Mouse (Mus musculus) erythroblast, embryonic 14.5 days (primary cell): ENCODE results near the gene Lztfl1. TPM values are rescaled to one million over a fixed set of nuclear protein-coding genes. Genes with fewer than 3 reads are reported as not detected.

Experiments used
- H3K27me3 ChIP-seq: 2 replicates; pipeline ENCODE4 v1.6.1; 2012; ENCODE audit warnings: inconsistent platforms; ENCODE audit not compliant: control insufficient read depth
- H3K36me3 ChIP-seq: 2 replicates; pipeline ENCODE4 v1.6.1; 2012; ENCODE audit warnings: mild to moderate bottlenecking, inconsistent platforms; ENCODE audit not compliant: control insufficient read depth
- H3K4me1 ChIP-seq: 2 replicates; pipeline ENCODE4 v1.6.1; 2012; ENCODE audit warnings: inconsistent platforms; ENCODE audit not compliant: control insufficient read depth
- H3K4me3 ChIP-seq: replicated peaks from 2 replicates; pipeline ENCODE3; 2012; ENCODE audit warnings: moderate library complexity, mild to moderate bottlenecking, inconsistent platforms
- H3K9me3 ChIP-seq: 2 replicates; pipeline ENCODE4 v1.6.1; 2012; ENCODE audit warnings: low read length, inconsistent platforms, mixed read lengths; ENCODE audit not compliant: control insufficient read depth
- GATA1 ChIP-seq: IDR thresholded peaks from 2 replicates; pipeline ENCODE4 v1.6.1; 2012; ENCODE audit warnings: low read length, inconsistent platforms, mixed read lengths
- TAL1 ChIP-seq: IDR thresholded peaks from 3 replicates; pipeline ENCODE4 v1.6.1; 2012; ENCODE audit warnings: low read length, inconsistent platforms, mixed read lengths
- polyA plus RNA-seq: library from polyadenylated mRNA; stranded (reverse); fragments of >175 nt; gene quantifications from 2 replicates; pipeline ENCODE4 v1.2.3, GENCODE M21; 2012

The Lztfl1 gene
- polyA plus RNA-seq, 1 experiment = 0.38 TPM

GRCm38 (mm10) chr9:123651369-123651768, 66.1 kb downstream of the Lztfl1 start:
- Histone ChIP-seq H3K4me1 (no peaks in the 10 kb centered on the region), H3K36me3 (peaks cover 25% of the 10 kb centered on the region), H3K9me3 (no peaks in the 10 kb centered on the region), H3K27me3 (no peaks in the 10 kb centered on the region; the same call in none of the 2 replicates), H3K4me3 (no peak overlapping the region)
- TF ChIP-seq TAL1 = no peak
- TF ChIP-seq GATA1 = no peak

DNA sequence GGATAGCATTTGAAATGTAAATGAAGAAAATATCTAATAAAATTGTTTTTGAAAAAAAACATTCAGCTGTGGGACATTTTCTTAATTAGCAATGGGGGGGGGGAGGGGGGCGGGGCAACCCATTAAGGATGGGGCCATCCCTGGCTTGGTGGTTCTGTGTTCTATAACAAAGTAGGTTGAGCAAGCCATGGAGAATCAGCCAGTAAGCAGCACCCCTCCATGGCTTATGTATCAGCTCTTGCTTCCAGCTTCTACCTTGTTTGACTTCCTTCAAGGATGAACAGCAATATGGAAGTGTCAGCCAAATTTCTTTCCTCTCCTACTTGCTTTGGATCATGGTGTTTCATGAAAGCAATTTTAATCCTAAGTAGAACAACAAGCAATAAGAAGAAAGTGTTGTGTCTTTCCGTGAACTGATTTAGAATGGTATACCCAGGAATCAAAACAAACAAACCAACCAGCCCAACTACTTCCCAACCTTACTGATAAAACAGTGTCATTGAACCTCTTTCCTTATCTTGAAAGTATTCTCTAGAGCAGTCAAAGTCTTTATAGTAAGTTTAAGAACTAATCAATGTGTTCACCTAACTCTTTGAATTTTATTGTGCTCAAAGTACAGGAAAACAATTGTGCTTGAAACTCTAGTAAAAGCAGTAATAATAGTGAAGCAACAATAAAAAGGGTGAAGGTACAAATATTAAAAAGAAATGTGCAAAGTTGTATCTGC, 67.5 kb downstream of the Lztfl1 start:
- H3K36me3 ChIP-seq = peaks cover 12% of the 10 kb centered on the region
- no peaks in the 10 kb centered on the region; the same call in none of the 2 replicates for H3K27me3 ChIP-seq
- no peak overlapping the region for H3K4me3 ChIP-seq
- H3K9me3 ChIP-seq = no peaks in the 10 kb centered on the region
- TF ChIP-seq TAL1 = no peak
- no peak for TF ChIP-seq GATA1
- H3K4me1 ChIP-seq = no peaks in the 10 kb centered on the region

Other genes starting within 250 kb of the Lztfl1 start
- gene Limd1, start 239.0 kb downstream of the Lztfl1 start, polyA plus RNA-seq = 1.1 TPM in 2 replicates
- gene Sacm1l, start 187.9 kb downstream of the Lztfl1 start, polyA plus RNA-seq = 0.07 and 0.08 TPM in 2 replicates
- gene Slc6a20b, start 85.1 kb downstream of the Lztfl1 start, polyA plus RNA-seq = 0.29 TPM in 1 of 2 replicates, not detected in the other
- gene Ccr9, start 39.3 kb downstream of the Lztfl1 start, polyA plus RNA-seq = 0.01 TPM in 1 of 2 replicates, not detected in the other
- 0.23 and 0.45 TPM in 2 replicates for gene Slc6a20a, start 38.8 kb downstream of the Lztfl1 start, polyA plus RNA-seq
- gene Cxcr6, start 88.8 kb upstream of the Lztfl1 start, polyA plus RNA-seq = 0.03 TPM in 1 of 2 replicates, not detected in the other
- 0.07 and 0.08 TPM in 2 replicates for gene Fyco1, start 134.2 kb upstream of the Lztfl1 start, polyA plus RNA-seq
- gene Xcr1, start 144.3 kb upstream of the Lztfl1 start, polyA plus RNA-seq = not detected in 2 replicates